Mouse (Mus musculus): ENCODE data around the gene Lrrc49. TPM values are rescaled to one million over a fixed set of nuclear protein-coding genes. Genes with fewer than 3 reads are reported as not detected.
A peak's percentile ranks its signal among the peaks of the same experiment; 100 is the strongest.

The Lrrc49 gene
- polyA plus RNA-seq, 1 experiment: 3.2 TPM

GRCm38 (mm10) chr9:60571041-60571440 lies 116.9 kb downstream of the Lrrc49 start:
- TF ChIP-seq POLR2A (IDR thresholded peaks at IDR 0.05; ENCODE audit: low read depth, low read length) (no peak), CTCF (conservative IDR thresholded peaks at IDR 0.05; ENCODE audit: insufficient read depth, insufficient read length, low read depth, low read length) (no peak)
- WGBS: 90% methylated on average over 4 of the region's 4 CpGs
- Histone ChIP-seq H3K4me1 (ENCODE audit: control insufficient read depth, insufficient read depth, low read length) (peaks cover 4% of the 10 kb centered on the region; the same call in 1 of the 2 replicates), H3K36me3 (ENCODE audit: control insufficient read depth, insufficient read depth, low read length) (no peaks in the 10 kb centered on the region), H3K4me3 (ENCODE audit: insufficient read depth, low read depth, low read length) (no peak overlapping the region), H3K27me3 (replicated peaks; ENCODE audit: control insufficient read depth, insufficient read depth, low read length) (no peaks in the 10 kb centered on the region), H3K27ac (ENCODE audit: insufficient read depth, low read depth, low read length) (no peak overlapping the region)
- no peak for DNase-seq

- H3K27me3 ChIP-seq (replicated peaks; ENCODE audit: control insufficient read depth, insufficient read depth, low read length): no peaks in the 10 kb centered on the region
- DNase-seq: no peak
- H3K4me3 ChIP-seq (ENCODE audit: insufficient read depth, low read depth, low read length): no peak overlapping the region
- no peak overlapping the region for H3K27ac ChIP-seq (ENCODE audit: insufficient read depth, low read depth, low read length)
- TF ChIP-seq CTCF (conservative IDR thresholded peaks at IDR 0.05; ENCODE audit: insufficient read depth, insufficient read length, low read depth, low read length) (no peak), POLR2A (IDR thresholded peaks at IDR 0.05; ENCODE audit: low read depth, low read length) (no peak)
- peaks cover 4% of the 10 kb centered on the region; the same call in 1 of the 2 replicates for H3K4me1 ChIP-seq (ENCODE audit: control insufficient read depth, insufficient read depth, low read length)
- 91% methylated on average over 2 of the region's 2 CpGs for WGBS
- H3K36me3 ChIP-seq (ENCODE audit: control insufficient read depth, insufficient read depth, low read length): no peaks in the 10 kb centered on the region
Observed at GRCm38 (mm10) chr9:60569366-60569765, 118.6 kb downstream of the Lrrc49 start.

- Histone ChIP-seq H3K36me3 (ENCODE audit: control insufficient read depth, insufficient read depth, low read length) (no peaks in the 10 kb centered on the region), H3K27ac (ENCODE audit: insufficient read depth, low read depth, low read length) (no peak overlapping the region)
- no peak for DNase-seq
Observed at GRCm38 (mm10) chr9:60563809-60564208, 124.1 kb downstream of the Lrrc49 start.

GRCm38 (mm10) chr9:60562443-60563371 lies 125.3 kb downstream of the Lrrc49 start:
- H3K36me3 ChIP-seq (ENCODE audit: control insufficient read depth, insufficient read depth, low read length): no peaks in the 10 kb centered on the region
- no peak; the same call in 1 of the 2 replicates for TF ChIP-seq CTCF (conservative IDR thresholded peaks at IDR 0.05; ENCODE audit: insufficient read depth, insufficient read length, low read depth, low read length)
- no peak for TF ChIP-seq POLR2A (IDR thresholded peaks at IDR 0.05; ENCODE audit: low read depth, low read length)
- peak overlapping the region; percentile 29 for H3K4me3 ChIP-seq (ENCODE audit: insufficient read depth, low read depth, low read length)
- H3K27me3 ChIP-seq (replicated peaks; ENCODE audit: control insufficient read depth, insufficient read depth, low read length): no peaks in the 10 kb centered on the region
- WGBS: 6% methylated on average over 20 of the region's 20 CpGs
- DNase-seq: peak; percentile 35
- H3K4me1 ChIP-seq (ENCODE audit: control insufficient read depth, insufficient read depth, low read length): no peaks in the 10 kb centered on the region
- peak overlapping the region; percentile 39; the same call in 1 of the 2 replicates for H3K27ac ChIP-seq (ENCODE audit: insufficient read depth, low read depth, low read length)

More at GRCm38 (mm10) chr9:60563809-60564208, 124.1 kb downstream of the Lrrc49 start:
- H3K4me3 ChIP-seq (ENCODE audit: insufficient read depth, low read depth, low read length): no peak overlapping the region
- 90% methylated on average over 7 of the region's 7 CpGs for WGBS
- TF ChIP-seq POLR2A (IDR thresholded peaks at IDR 0.05; ENCODE audit: low read depth, low read length): no peak
- peaks cover 4% of the 10 kb centered on the region; the same call in 1 of the 2 replicates for H3K4me1 ChIP-seq (ENCODE audit: control insufficient read depth, insufficient read depth, low read length)
- H3K27me3 ChIP-seq (replicated peaks; ENCODE audit: control insufficient read depth, insufficient read depth, low read length): no peaks in the 10 kb centered on the region

- WGBS: 27% methylated on average over 9 of the region's 9 CpGs
- TF ChIP-seq POLR2A (IDR thresholded peaks at IDR 0.05; ENCODE audit: low read depth, low read length) (no peak), CTCF (conservative IDR thresholded peaks at IDR 0.05; ENCODE audit: insufficient read depth, insufficient read length, low read depth, low read length) (no peak)
- no peaks in the 10 kb centered on the region for H3K36me3 ChIP-seq (ENCODE audit: control insufficient read depth, insufficient read depth, low read length)
- no peak overlapping the region for H3K27ac ChIP-seq (ENCODE audit: insufficient read depth, low read depth, low read length)
- H3K4me3 ChIP-seq (ENCODE audit: insufficient read depth, low read depth, low read length): no peak overlapping the region
- no peaks in the 10 kb centered on the region for H3K4me1 ChIP-seq (ENCODE audit: control insufficient read depth, insufficient read depth, low read length)
- H3K27me3 ChIP-seq (replicated peaks; ENCODE audit: control insufficient read depth, insufficient read depth, low read length): no peaks in the 10 kb centered on the region
- no peak for DNase-seq
Observed at GRCm38 (mm10) chr9:60561641-60562289, 126.2 kb downstream of the Lrrc49 start.

- Histone ChIP-seq H3K4me1 (ENCODE audit: control insufficient read depth, insufficient read depth, low read length) (no peaks in the 10 kb centered on the region), H3K27ac (ENCODE audit: insufficient read depth, low read depth, low read length) (no peak overlapping the region), H3K36me3 (ENCODE audit: control insufficient read depth, insufficient read depth, low read length) (no peaks in the 10 kb centered on the region), H3K27me3 (replicated peaks; ENCODE audit: control insufficient read depth, insufficient read depth, low read length) (no peaks in the 10 kb centered on the region), H3K4me3 (ENCODE audit: insufficient read depth, low read depth, low read length) (no peak overlapping the region)
- DNase-seq: no peak
- 85% methylated on average over 3 of the region's 3 CpGs for WGBS
- no peak for TF ChIP-seq CTCF (conservative IDR thresholded peaks at IDR 0.05; ENCODE audit: insufficient read depth, insufficient read length, low read depth, low read length)
- TF ChIP-seq POLR2A (IDR thresholded peaks at IDR 0.05; ENCODE audit: low read depth, low read length): no peak
Observed at GRCm38 (mm10) chr9:60558507-60558906, 129.5 kb downstream of the Lrrc49 start.

GRCm38 (mm10) chr9:60551238-60551637 lies 136.7 kb downstream of the Lrrc49 start:
- no peaks in the 10 kb centered on the region for H3K27me3 ChIP-seq (replicated peaks; ENCODE audit: control insufficient read depth, insufficient read depth, low read length)
- H3K36me3 ChIP-seq (ENCODE audit: control insufficient read depth, insufficient read depth, low read length): no peaks in the 10 kb centered on the region
- H3K4me1 ChIP-seq (ENCODE audit: control insufficient read depth, insufficient read depth, low read length): no peaks in the 10 kb centered on the region
- 92% methylated on average over 4 of the region's 4 CpGs for WGBS
- TF ChIP-seq POLR2A (IDR thresholded peaks at IDR 0.05; ENCODE audit: low read depth, low read length) (no peak), CTCF (conservative IDR thresholded peaks at IDR 0.05; ENCODE audit: insufficient read depth, insufficient read length, low read depth, low read length) (peak; percentile 42)
- no peak for DNase-seq
- H3K4me3 ChIP-seq (ENCODE audit: insufficient read depth, low read depth, low read length): no peak overlapping the region
- no peak overlapping the region for H3K27ac ChIP-seq (ENCODE audit: insufficient read depth, low read depth, low read length)
